Mouse (Mus musculus): Measurements from ENCODE around the gene Cstf2t.

- TF ChIP-seq RCOR1 (conservative IDR thresholded peaks at IDR 0.05; ENCODE audit: low read depth, low read length) (no peak), EP300 (IDR thresholded peaks at IDR 0.05; ENCODE audit: low read length) (no peak), NELFE (IDR thresholded peaks at IDR 0.05; ENCODE audit: low read depth, low read length) (no peak), CHD2 (IDR thresholded peaks at IDR 0.05; ENCODE audit: low read length) (no peak)
Observed at GRCm38 (mm10) chr19:31114690-31115089, 32.1 kb downstream of the Cstf2t start.

Data from CH12.LX (cell line).